Mouse (Mus musculus) layer of hippocampus, adult 11-12 months (tissue): ENCODE data around the gene Sdk2.

Source experiments
- DNase-seq: peaks from one replicate; pipeline ENCODE4 v3.0.0; 2022; ENCODE audit warnings: low spot score

The Sdk2 gene

GRCm38 (mm10) chr11:114066951-114067762 is at the start of gene Sdk2:
Gene Sdk2, minus strand, starts transcription at chr11:114067046.
- peak; percentile 74 for DNase-seq

GRCm38 (mm10) chr11:114115077-114115476 is 48.2 kb upstream of the Sdk2 start:
- no peak for DNase-seq

- DNase-seq: no peak
Measured at GRCm38 (mm10) chr11:114114674-114115073, 47.8 kb upstream of the Sdk2 start.

- DNase-seq: no peak
Measured at GRCm38 (mm10) chr11:114110851-114111250, 44.0 kb upstream of the Sdk2 start.

GRCm38 (mm10) chr11:114093636-114094035 is 26.8 kb upstream of the Sdk2 start:
- no peak for DNase-seq

GRCm38 (mm10) chr11:114093175-114093574 is 26.3 kb upstream of the Sdk2 start:
- DNase-seq: no peak

- DNase-seq: no peak
Measured at GRCm38 (mm10) chr11:114080606-114081005, 13.8 kb upstream of the Sdk2 start.

GRCm38 (mm10) chr11:114072644-114073043 is 5.8 kb upstream of the Sdk2 start:
- no peak for DNase-seq

- DNase-seq: peak; percentile 35
Measured at GRCm38 (mm10) chr11:114071998-114072397, 5.2 kb upstream of the Sdk2 start.

GRCm38 (mm10) chr11:114070881-114071280 is 4.0 kb upstream of the Sdk2 start:
- DNase-seq: no peak

- peak; percentile 34 for DNase-seq
Measured at GRCm38 (mm10) chr11:114070131-114070530, 3.3 kb upstream of the Sdk2 start.

- peak; percentile 44 for DNase-seq
Measured at GRCm38 (mm10) chr11:114068390-114068789, 1.5 kb upstream of the Sdk2 start.

GRCm38 (mm10) chr11:114066098-114066950 is 522 bp downstream of the Sdk2 start:
- peak; percentile 24 for DNase-seq

- DNase-seq: no peak
Measured at GRCm38 (mm10) chr11:114065596-114065995, 1.2 kb downstream of the Sdk2 start.

GRCm38 (mm10) chr11:114064871-114065388 is 1.9 kb downstream of the Sdk2 start:
- DNase-seq: no peak

GRCm38 (mm10) chr11:114061946-114062345 is 4.9 kb downstream of the Sdk2 start:
- DNase-seq: no peak

- no peak for DNase-seq
Measured at GRCm38 (mm10) chr11:114061265-114061664, 5.6 kb downstream of the Sdk2 start.

GRCm38 (mm10) chr11:114056351-114056750 is 10.5 kb downstream of the Sdk2 start:
- DNase-seq: no peak

GRCm38 (mm10) chr11:114054581-114055315 is 12.1 kb downstream of the Sdk2 start:
- DNase-seq: no peak

GRCm38 (mm10) chr11:114051361-114051760 is 15.5 kb downstream of the Sdk2 start:
- DNase-seq: no peak

- DNase-seq: no peak
Measured at GRCm38 (mm10) chr11:114050511-114050910, 16.3 kb downstream of the Sdk2 start.

GRCm38 (mm10) chr11:114047887-114048331 is 18.9 kb downstream of the Sdk2 start:
- DNase-seq: no peak
